Mouse (Mus musculus) midbrain, embryonic 16.5 days (tissue): ENCODE measurements around the gene Crip1. TPM values are rescaled to one million over a fixed set of nuclear protein-coding genes. Genes with fewer than 3 reads are reported as not detected.

Experiments
- ATAC-seq: fragments of 200-750 bp; cut with Nextera tagmentation; 2 replicates; pipeline ENCODE4 v1.8.0; 2017; ENCODE audit warnings: moderate TSS enrichment
- H3K27ac ChIP-seq: fragments of 300-500 bp; sonication (generic); 2 replicates; pipeline ENCODE4 v1.5.1; 2014; ENCODE audit warnings: mild to moderate bottlenecking, low read length, mixed read lengths
- H3K27me3 ChIP-seq: fragments of 300-500 bp; sonication (generic); 2 replicates; pipeline ENCODE4 v1.6.1; 2014; ENCODE audit warnings: low read depth, low read length, mixed read lengths; ENCODE audit not compliant: control insufficient read depth, insufficient read depth
- H3K36me3 ChIP-seq: fragments of 300-500 bp; sonication (generic); 2 replicates; pipeline ENCODE4 v1.6.1; 2014; ENCODE audit warnings: mild to moderate bottlenecking, low read length, moderate library complexity, mixed read lengths; ENCODE audit not compliant: control insufficient read depth, insufficient read depth
- H3K4me1 ChIP-seq: fragments of 300-500 bp; sonication (generic); 2 replicates; pipeline ENCODE4 v1.6.1; 2014; ENCODE audit warnings: mild to moderate bottlenecking, low read length, mixed read lengths; ENCODE audit not compliant: control insufficient read depth, insufficient read depth
- H3K4me2 ChIP-seq: fragments of 300-500 bp; sonication (generic); 2 replicates; pipeline ENCODE4 v1.6.1; 2014; ENCODE audit warnings: mild to moderate bottlenecking, low read length, mixed read lengths
- H3K4me3 ChIP-seq: fragments of 300-500 bp; sonication (generic); 2 replicates; pipeline ENCODE4 v1.5.1; 2014; ENCODE audit warnings: low read depth, mild to moderate bottlenecking, low read length, moderate library complexity, mixed read lengths
- H3K9ac ChIP-seq: fragments of 300-500 bp; sonication (generic); 2 replicates; pipeline ENCODE4 v1.6.1; 2014; ENCODE audit warnings: low read depth, low read length, mixed read lengths
- H3K9me3 ChIP-seq: fragments of 300-500 bp; sonication (generic); replicated peaks from 2 replicates; pipeline ENCODE4 v1.6.1; 2014; ENCODE audit warnings: mild to moderate bottlenecking, low read length, mixed read lengths; ENCODE audit not compliant: control insufficient read depth, poor library complexity, severe bottlenecking
- WGBS: fragments of 180-500 bp; shearing (Covaris S2); extraction: QIAGEN DNeasy Blood & Tissue Kit; methylation state at CpG from one replicate; pipeline ENCODE4 v1.1.7; 2014; 5-methylcytosine and 5-hydroxymethylcytosine counted together
- polyA plus RNA-seq: library from polyadenylated mRNA; unstranded; fragments of >200 nt; fragmentation: Nextera tagmentation; extraction: Ambion mirVana; gene quantifications from 2 replicates; pipeline ENCODE4 v1.2.1, GENCODE M21; 2015

Crip1 gene
- polyA plus RNA-seq, 1 experiment from 2014 or later, result 16.8 TPM

DNA sequence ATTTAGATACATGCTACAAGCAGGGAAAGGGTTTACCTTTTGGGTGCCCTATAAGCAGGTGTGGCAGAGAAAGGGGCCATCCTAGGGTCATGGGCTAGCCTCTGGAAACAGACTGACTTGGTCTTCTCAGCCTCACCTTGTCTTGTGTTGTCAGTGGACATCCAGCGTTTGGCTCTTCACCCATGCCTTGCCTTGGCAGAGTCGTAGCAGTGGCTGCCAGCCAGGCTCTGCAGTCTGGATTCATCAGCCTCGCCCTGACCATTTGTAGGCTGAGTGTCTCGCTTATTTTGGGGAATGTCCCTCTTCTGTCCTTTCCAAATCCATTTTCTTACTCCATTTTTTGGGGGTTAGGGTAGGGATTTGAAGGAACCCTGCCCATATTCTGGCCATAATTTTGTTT, 55.2 kb downstream of the Crip1 start:
- H3K4me2 ChIP-seq, result no peak overlapping the region
- H3K9ac ChIP-seq, result no peak overlapping the region
- WGBS, result 92% methylated on average over 4 of the region's 4 CpGs
- no peak overlapping the region for H3K27ac ChIP-seq
- no peaks in the 10 kb centered on the region for H3K9me3 ChIP-seq
- H3K36me3 ChIP-seq, result no peaks in the 10 kb centered on the region
- no peaks in the 10 kb centered on the region for H3K27me3 ChIP-seq
- no peaks in the 10 kb centered on the region for H3K4me1 ChIP-seq
- no peak overlapping the region for H3K4me3 ChIP-seq
- no peak for ATAC-seq

DNA sequence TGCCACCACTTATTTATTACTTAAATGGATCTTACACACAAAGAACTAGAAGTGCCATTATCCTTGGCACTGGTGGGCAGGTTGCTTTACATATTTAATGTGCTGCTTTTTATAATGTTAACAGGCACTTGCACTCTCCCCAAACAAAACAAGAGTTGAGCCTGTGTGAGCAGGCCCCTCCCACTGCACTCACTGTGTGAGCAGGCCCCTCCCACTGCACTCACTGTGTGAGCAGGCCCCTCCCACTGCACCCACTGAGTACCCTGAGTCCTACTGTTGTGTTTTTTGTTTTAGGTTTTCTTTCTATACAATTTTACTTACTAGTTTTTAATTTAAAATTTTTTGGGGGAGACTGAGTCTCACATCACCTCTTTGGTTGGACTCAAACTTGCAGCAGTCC, 55.9 kb downstream of the Crip1 start:
- H3K9me3 ChIP-seq, result no peaks in the 10 kb centered on the region
- no peak overlapping the region for H3K9ac ChIP-seq
- H3K4me1 ChIP-seq, result no peaks in the 10 kb centered on the region
- no peak overlapping the region for H3K4me3 ChIP-seq
- H3K4me2 ChIP-seq, result no peak overlapping the region
- no peaks in the 10 kb centered on the region for H3K27me3 ChIP-seq
- H3K36me3 ChIP-seq, result no peaks in the 10 kb centered on the region
- H3K27ac ChIP-seq, result no peak overlapping the region
- no peak for ATAC-seq

Other genes starting within 250 kb of the Crip1 start
- 10.4 and 14.8 TPM in 2 replicates for gene Jag2, start 216.5 kb upstream of the Crip1 start, polyA plus RNA-seq
- gene Nudt14, start 204.2 kb upstream of the Crip1 start, polyA plus RNA-seq, result 48.0 and 53.1 TPM in 2 replicates
- gene Btbd6, start 169.8 kb upstream of the Crip1 start, polyA plus RNA-seq, result 55.5 and 58.8 TPM in 2 replicates
- 44.2 and 46.5 TPM in 2 replicates for gene Brf1, start 145.6 kb upstream of the Crip1 start, polyA plus RNA-seq
- gene Pacs2, start 131.8 kb upstream of the Crip1 start, polyA plus RNA-seq, result 27.6 and 32.3 TPM in 2 replicates
- gene Tex22, start 71.8 kb upstream of the Crip1 start, polyA plus RNA-seq, result not detected in 2 replicates
- gene Mta1, start 48.0 kb upstream of the Crip1 start, polyA plus RNA-seq, result 14.4 and 15.9 TPM in 2 replicates
- 369 and 395 TPM in 2 replicates for gene Crip2, start 6.1 kb upstream of the Crip1 start, polyA plus RNA-seq
- 11.0 and 11.4 TPM in 2 replicates for gene Tedc1, start 10.1 kb downstream of the Crip1 start, polyA plus RNA-seq
- gene Tmem121, start 39.6 kb downstream of the Crip1 start, polyA plus RNA-seq, result 47.2 and 50.3 TPM in 2 replicates